Mouse (Mus musculus): ENCODE data around the gene Grm8.

DNA sequence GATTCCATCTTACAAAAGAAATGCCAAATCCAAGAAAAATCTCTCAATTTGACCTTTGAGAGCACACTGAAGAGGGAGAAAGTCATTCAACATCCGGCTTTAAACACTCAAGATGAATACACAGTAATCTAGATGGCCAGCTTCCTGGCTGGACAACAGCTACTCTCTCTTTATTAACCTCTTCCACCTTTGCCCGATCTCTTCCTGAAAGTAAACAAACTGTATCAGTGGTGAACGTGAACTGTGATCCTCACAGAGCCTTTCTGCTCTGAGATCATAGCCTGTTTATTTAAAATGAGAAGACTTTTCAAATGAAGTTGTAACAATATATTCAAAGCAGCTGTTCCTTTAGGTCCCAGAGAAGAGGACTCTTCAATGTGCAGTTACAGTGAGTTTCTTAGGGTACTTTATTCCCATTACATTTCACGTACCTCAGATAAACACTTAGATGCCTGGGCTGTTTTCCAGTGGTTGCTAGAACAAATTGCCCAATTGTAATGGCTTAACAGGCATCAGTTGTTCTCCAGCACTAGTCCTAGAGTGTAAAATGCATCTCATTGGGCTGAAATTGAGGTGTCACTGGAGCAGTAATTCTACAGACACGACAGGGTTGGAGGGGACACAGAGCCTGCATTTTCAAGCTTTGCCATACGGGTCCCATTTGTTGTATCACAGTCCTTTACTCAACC, 473.1 kb downstream of the Grm8 start:
- TF ChIP-seq CTCF (IDR thresholded peaks at IDR 0.05; ENCODE audit: low read depth): no peak
- no peak for TF ChIP-seq EP300 (IDR thresholded peaks at IDR 0.05; ENCODE audit: low read depth)
